Mouse (Mus musculus) embryonic fibroblast, embryonic 13.5 days (primary cell): ENCODE measurements around the gene Cdkn2d.

Experiments used
- CTCF ChIP-seq: IDR thresholded peaks from 2 replicates; pipeline ENCODE4 v1.5.1; 2011; ENCODE audit warnings: mild to moderate bottlenecking, control low read depth, low read length, moderate library complexity, borderline replicate concordance; ENCODE audit not compliant: insufficient read depth
- POLR2A ChIP-seq: IDR thresholded peaks from 2 replicates; pipeline ENCODE4 v1.6.1; 2011; ENCODE audit warnings: low read depth, mild to moderate bottlenecking, control low read depth, low read length, moderate library complexity

- TF ChIP-seq CTCF (no peak), POLR2A (no peak)
Observed at GRCm38 (mm10) chr9:21316696-21317095, 25.5 kb upstream of the Cdkn2d start.
